Mouse (Mus musculus) myocyte (in vitro differentiated cells): ENCODE measurements around the gene Pcp4.

Experiments
- CEBPB ChIP-seq: IDR thresholded peaks from 2 replicates; pipeline ENCODE4 v1.6.1; 2011; ENCODE audit warnings: mild to moderate bottlenecking, moderate library complexity; ENCODE audit not compliant: poor library complexity, insufficient read depth, severe bottlenecking
- E2F4 ChIP-seq: IDR thresholded peaks from one replicate; pipeline ENCODE4 v1.6.1; 2011; ENCODE audit warnings: mild to moderate bottlenecking, control low read depth, moderate library complexity; ENCODE audit not compliant: insufficient read depth
- MAX ChIP-seq: IDR thresholded peaks from one replicate; pipeline ENCODE4 v1.6.1; 2011; ENCODE audit warnings: low read depth, mild to moderate bottlenecking, control low read depth
- MYOD1 ChIP-seq, 3 experiments: IDR thresholded peaks; one replicate each; pipeline ENCODE4 v1.6.1; 2011; ENCODE audit warnings: control low read depth in 2 of 3, low read depth in 2 of 3, mild to moderate bottlenecking in 2 of 3, moderate library complexity in 1 of 3; ENCODE audit not compliant: insufficient read length in 2 of 3, control insufficient read depth in 1 of 3
- MYOG ChIP-seq, 3 experiments: IDR thresholded peaks; one replicate each; pipeline ENCODE4 v1.6.1; 2011; ENCODE audit warnings: control low read depth in 2 of 3, low read depth in 2 of 3, mild to moderate bottlenecking in 2 of 3; ENCODE audit not compliant: insufficient read length in 2 of 3, control insufficient read depth in 1 of 3, insufficient read depth in 1 of 3
- POLR2A ChIP-seq: IDR thresholded peaks from one replicate; pipeline ENCODE4 v1.6.1; 2011; ENCODE audit warnings: low read depth, mild to moderate bottlenecking, control low read depth, moderate library complexity; ENCODE audit not compliant: insufficient read length
- POLR2AphosphoS2 ChIP-seq: IDR thresholded peaks from one replicate; pipeline ENCODE4 v1.6.1; 2011; ENCODE audit warnings: low read depth, control low read depth; ENCODE audit not compliant: insufficient read length
- REST ChIP-seq: IDR thresholded peaks from one replicate; pipeline ENCODE4 v1.6.1; 2011; ENCODE audit warnings: mild to moderate bottlenecking, control low read depth, moderate library complexity; ENCODE audit not compliant: insufficient read depth, insufficient read length
- SRF ChIP-seq: IDR thresholded peaks from one replicate; pipeline ENCODE4 v1.6.1; 2011; ENCODE audit warnings: low read depth; ENCODE audit not compliant: control insufficient read depth, insufficient read length
- TCF12 ChIP-seq: IDR thresholded peaks from one replicate; pipeline ENCODE4 v1.6.1; 2011; ENCODE audit warnings: mild to moderate bottlenecking, control low read depth; ENCODE audit not compliant: poor library complexity, insufficient read depth, severe bottlenecking
- TCF3 ChIP-seq: IDR thresholded peaks from one replicate; pipeline ENCODE4 v1.6.1; 2011; ENCODE audit warnings: low read depth, control low read depth; ENCODE audit not compliant: insufficient read length
- USF1 ChIP-seq: IDR thresholded peaks from one replicate; pipeline ENCODE4 v1.6.1; 2011; ENCODE audit warnings: low read depth, mild to moderate bottlenecking, control low read depth, moderate library complexity

DNA sequence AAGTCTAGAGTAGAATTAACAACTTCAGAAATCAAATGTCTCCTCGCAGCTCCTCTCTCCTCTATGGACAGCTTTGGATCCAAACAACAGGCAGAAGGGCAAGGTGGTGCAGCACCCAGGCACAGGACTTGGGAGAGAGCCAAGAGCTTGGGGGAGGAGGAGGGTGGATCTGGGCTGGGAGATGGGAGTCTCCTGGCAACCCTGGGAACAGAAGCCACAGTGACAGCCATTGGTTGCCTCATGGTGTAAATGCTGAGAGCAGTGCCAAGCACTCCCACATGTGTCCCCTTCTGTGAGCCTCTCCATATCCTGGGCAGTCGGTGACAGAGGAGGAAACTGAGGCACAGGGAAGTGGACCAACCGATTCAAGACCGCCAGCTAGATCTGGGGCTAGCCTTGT, 1.3 kb downstream of the Pcp4 start:
- TF ChIP-seq POLR2A, result no peak
- TF ChIP-seq TCF3, result no peak
- no peak for TF ChIP-seq TCF12
- no peak for TF ChIP-seq MAX
- TF ChIP-seq CEBPB, result no peak
- no peak for TF ChIP-seq SRF
- TF ChIP-seq USF1, result no peak
- no peak for TF ChIP-seq REST
- no peak for TF ChIP-seq MYOG (IDR thresholded peaks at IDR 0.05; ENCODE audit: control insufficient read depth in 1 of 3, insufficient read depth in 1 of 3, insufficient read length in 2 of 3, low read depth in 2 of 3)
- TF ChIP-seq MYOD1 (IDR thresholded peaks at IDR 0.05; ENCODE audit: control insufficient read depth in 1 of 3, insufficient read length in 2 of 3, low read depth in 2 of 3), result no peak
- TF ChIP-seq POLR2AphosphoS2, result no peak
- TF ChIP-seq E2F4, result no peak
